28 mouse cellular contexts compared by ENCODE assay signal in the genomic region with DNA sequence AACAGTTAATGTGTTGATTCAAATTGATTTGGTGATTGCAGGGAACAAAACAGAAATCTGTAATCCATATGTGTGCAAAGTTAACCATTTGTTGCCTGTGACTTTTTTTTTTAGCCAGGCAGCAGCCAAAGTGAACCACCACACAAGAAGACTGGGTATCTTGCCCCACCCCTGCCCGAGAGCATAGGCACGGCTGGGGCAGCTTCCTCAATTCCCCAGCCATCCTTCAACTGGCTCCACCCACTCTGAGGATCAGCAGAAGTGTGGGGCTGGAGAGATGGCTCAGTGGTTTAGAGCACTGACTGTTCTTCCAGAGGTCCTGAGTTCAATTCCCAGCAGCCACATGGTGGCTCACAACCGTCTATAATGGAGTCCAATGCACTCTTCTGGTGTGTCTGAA. TPM values are rescaled to one million over a fixed set of nuclear protein-coding genes. Genes with fewer than 3 reads are reported as not detected.
DNase-seq lines count a peak whose midpoint lies in the region; ATAC-seq and TF ChIP-seq lines count a peak whose summit lies in the region.
"Had no signal": no experiment of that assay in that cellular context is flagged by ENCODE, and none has a peak within 500 bp of the region (broad histone marks: within the 10 kb centered on the region; RNA-seq: fewer than 3 reads in every experiment).

No protein-coding gene starts in this region.

- no peaks in the 10 kb centered on the region for H3K27me3 ChIP-seq in heart, adult 2 months (ENCODE audit: control insufficient read depth, insufficient read depth, low read length)
- H3K27me3 ChIP-seq: embryonic facial prominence, embryonic 12.5 days; embryonic facial prominence, embryonic 15.5 days; heart, embryonic 12.5 days had no signal

- WGBS in heart, adult 2 months = 79% methylated on average over 3 of the region's 3 CpGs

- DNase-seq in heart, adult 11 months = peak; percentile 74
- DNase-seq in heart, adult 2 months = no peak
- DNase-seq in frontal cortex, postnatal 25 days (ENCODE audit: low spot score in 2 of 2) = no peak
- DNase-seq: adrenal gland, postnatal 10 days; adrenal gland, postnatal 36 days; B cell, adult 2 months; cerebellum, adult 18-20 months; cerebellum, adult 9-10 months; forebrain, postnatal 0 days; gastrocnemius, postnatal 25 days; heart, postnatal 10 days; heart, postnatal 36 days had no signal

- TF ChIP-seq EP300 in heart, adult 2 months (IDR thresholded peaks at IDR 0.05; ENCODE audit: insufficient read depth, low read depth, low read length) = no peak

- no peak for TF ChIP-seq CTCF in heart, adult 2 months (IDR thresholded peaks at IDR 0.05)

- no peaks in the 10 kb centered on the region for H3K36me3 ChIP-seq in heart, adult 2 months (ENCODE audit: control insufficient read depth, insufficient read depth, low read length)
- H3K36me3 ChIP-seq: embryonic facial prominence, embryonic 12.5 days; embryonic facial prominence, embryonic 15.5 days; G1E; heart, embryonic 12.5 days; heart, embryonic 15.5 days had no signal

- no peak overlapping the region for H3K4me3 ChIP-seq in heart, adult 2 months
- H3K4me3 ChIP-seq: embryonic facial prominence, embryonic 12.5 days; embryonic facial prominence, embryonic 15.5 days; heart, embryonic 12.5 days; heart, embryonic 15.5 days had no signal

- H3K4me1 ChIP-seq in heart, adult 2 months (ENCODE audit: control insufficient read depth, insufficient read depth, low read length) = no peaks in the 10 kb centered on the region
- H3K4me1 ChIP-seq: embryonic facial prominence, embryonic 12.5 days; embryonic facial prominence, embryonic 15.5 days; heart, embryonic 12.5 days; heart, embryonic 15.5 days had no signal

- TF ChIP-seq POLR2A in heart, adult 2 months (IDR thresholded peaks at IDR 0.05; ENCODE audit: insufficient read depth, low read depth, low read length) = no peak

- intact Hi-C loops in heart, adult 2 months (cut with DNase I) = no loop called here

- H3K27ac ChIP-seq in heart, adult 2 months = no peak overlapping the region
- H3K27ac ChIP-seq: embryonic facial prominence, embryonic 12.5 days; embryonic facial prominence, embryonic 15.5 days; heart, embryonic 15.5 days; hindbrain, embryonic 14.5 days; hindbrain, postnatal 0 days had no signal

- H3K9ac ChIP-seq in heart, adult 2 months (ENCODE audit: low read depth, low read length) = no peak overlapping the region
- H3K9ac ChIP-seq: embryonic facial prominence, embryonic 12.5 days; embryonic facial prominence, embryonic 15.5 days; forebrain, postnatal 0 days; heart, embryonic 12.5 days; heart, embryonic 15.5 days; hindbrain, embryonic 14.5 days had no signal

- peak; percentile 97 for ATAC-seq in granulocyte monocyte progenitor cell, adult 5-6 weeks (replicated peaks; ENCODE audit: poor library complexity, severe bottlenecking)
- ATAC-seq in megakaryocyte progenitor cell, adult 5-6 weeks (replicated peaks; ENCODE audit: poor library complexity) = peak; percentile 94
- ATAC-seq in monocyte, adult 5-6 weeks (replicated peaks; ENCODE audit: insufficient number of reproducible peaks, low FRiP score, low TSS enrichment, poor library complexity, severe bottlenecking) = no peak
- ATAC-seq: forebrain, embryonic 14.5 days; forebrain, postnatal 0 days; hindbrain, postnatal 0 days; inflammation-experienced regulatory T-cells, adult 6 months; Patski had no signal

- no peaks in the 10 kb centered on the region for H3K79me2 ChIP-seq in heart, adult 2 months (replicated peaks; ENCODE audit: control insufficient read depth, insufficient read depth, low read length)

RNA-seq across cellular contexts. Expression of a gene that starts 34.6 kb away (rescaled TPM):
- 100 to 1,000 TPM; 161 to 197 TPM for total RNA-seq in heart, adult 2 months (2021)
- 170 and 253 TPM in 2 replicates for polyA plus RNA-seq in heart, adult 2 months (2012; rRNA removed)
- 85.2 and 105 TPM in 2 replicates for total RNA-seq in granulocyte monocyte progenitor cell, adult 5-6 weeks (2014; fragmentation: Nextera tagmentation)
- total RNA-seq in granulocyte monocyte progenitor cell, adult 5-6 weeks (2017) = 97.3 and 99.4 TPM in 2 replicates
- 92.6 and 99.4 TPM in 2 replicates for total RNA-seq in megakaryocyte progenitor cell, adult 5-6 weeks (2015)
- total RNA-seq in megakaryocyte progenitor cell, adult 5-6 weeks (2017) = 110 TPM in 2 replicates
- total RNA-seq in monocyte, adult 5-6 weeks (2017) = 52.7 to 89.6 TPM (median 86.8 TPM) in 3 replicates

RNA-seq across cellular contexts. Expression of a gene that starts 57.9 kb away (rescaled TPM):
- total RNA-seq in heart, adult 2 months (2021) = not detected
- not detected in 2 replicates for polyA plus RNA-seq in heart, adult 2 months (2012; rRNA removed)
- total RNA-seq in granulocyte monocyte progenitor cell, adult 5-6 weeks (2014; fragmentation: Nextera tagmentation) = not detected in 2 replicates
- total RNA-seq in granulocyte monocyte progenitor cell, adult 5-6 weeks (2017) = not detected in 2 replicates
- not detected in 2 replicates for total RNA-seq in megakaryocyte progenitor cell, adult 5-6 weeks (2015)
- total RNA-seq in megakaryocyte progenitor cell, adult 5-6 weeks (2017) = not detected in 2 replicates
- not detected in 3 replicates for total RNA-seq in monocyte, adult 5-6 weeks (2017)
- total RNA-seq: adrenal gland, adult 18-20 months; adrenal gland, postnatal 36 days; forebrain, postnatal 0 days; gastrocnemius, adult 8-10 months; gastrocnemius, postnatal 25 days; heart, postnatal 10 days; heart, postnatal 36 days; hindbrain, postnatal 0 days had no signal
- polyA plus RNA-seq: embryonic facial prominence, embryonic 15.5 days; forebrain, embryonic 11.5 days; forebrain, embryonic 14.5 days; forebrain, postnatal 0 days; G1E; heart, embryonic 12.5 days; heart, embryonic 15.5 days; inflammation-experienced regulatory T-cells, adult 6 months had no signal
